Mouse (Mus musculus): Measurements from ENCODE around the gene Cntn2. TPM values are rescaled to one million over a fixed set of nuclear protein-coding genes. Genes with fewer than 3 reads are reported as not detected.

Cntn2 gene
- polyA plus RNA-seq, 1 experiment from 2014 or later = 0.02 TPM

DNA sequence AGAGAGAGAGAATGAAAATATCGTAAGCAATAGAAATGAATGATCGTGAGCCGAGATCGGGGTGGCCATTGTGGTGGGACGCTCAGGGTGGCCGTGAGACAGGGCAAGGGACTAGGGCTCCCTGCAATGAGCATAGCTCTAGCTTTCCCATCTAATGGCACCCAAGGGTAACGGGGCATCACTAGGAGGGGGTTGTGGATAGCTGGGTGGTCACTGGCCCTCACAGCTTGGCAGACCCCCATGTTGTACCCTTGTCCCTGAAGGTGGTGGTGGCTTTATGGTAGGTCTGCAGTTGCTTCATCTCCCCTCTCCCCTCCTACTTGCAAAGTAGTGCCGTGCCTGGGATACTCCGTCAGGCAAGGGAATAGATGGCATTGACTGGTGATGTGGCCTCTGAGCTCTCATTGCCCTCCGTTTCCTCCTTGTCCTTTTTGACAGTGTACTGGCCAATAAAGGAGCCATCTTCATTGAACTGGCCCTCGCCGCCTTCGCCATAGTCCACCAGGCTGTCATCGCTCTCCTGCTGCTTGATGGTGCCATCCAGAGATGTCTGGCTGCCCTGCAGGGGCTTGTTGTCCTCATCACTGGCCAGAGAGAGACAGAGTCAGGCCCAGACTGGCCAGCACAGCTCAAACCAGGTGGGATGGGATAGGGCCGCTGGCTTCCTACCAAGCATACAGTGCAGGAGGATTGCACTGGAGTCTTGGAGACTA is 27.2 kb upstream of the Cntn2 start:
- Histone ChIP-seq H3K36me3 (ENCODE audit: insufficient read depth, low read length) (no peaks in the 10 kb centered on the region), H3K4me3 (ENCODE audit: low read depth, low read length) (no peak overlapping the region), H3K4me2 (replicated peaks; ENCODE audit: low read depth, low read length) (no peak overlapping the region), H3K4me1 (ENCODE audit: insufficient read depth, low read depth, low read length) (no peaks in the 10 kb centered on the region), H3K9me3 (ENCODE audit: low read length) (no peaks in the 10 kb centered on the region), H3K27me3 (replicated peaks; ENCODE audit: insufficient read depth, low read length) (no peaks in the 10 kb centered on the region), H3K9ac (replicated peaks; ENCODE audit: low read depth) (no peak overlapping the region), H3K27ac (ENCODE audit: low read length) (no peak overlapping the region)
- WGBS = 95% methylated on average over 14 of the region's 15 CpGs
- TF ChIP-seq EP300 (IDR thresholded peaks at IDR 0.05) (no peak), CTCF (IDR thresholded peaks at IDR 0.05) (no peak)
- DNase-seq (ENCODE audit: low spot score) (no peak), ATAC-seq (no peak)

- H3K4me2 ChIP-seq (replicated peaks; ENCODE audit: low read depth, low read length) = no peak overlapping the region
- no peaks in the 10 kb centered on the region for H3K9me3 ChIP-seq (ENCODE audit: low read length)
- no peaks in the 10 kb centered on the region for H3K4me1 ChIP-seq (ENCODE audit: insufficient read depth, low read depth, low read length)
- H3K27me3 ChIP-seq (replicated peaks; ENCODE audit: insufficient read depth, low read length) = no peaks in the 10 kb centered on the region
- H3K36me3 ChIP-seq (ENCODE audit: insufficient read depth, low read length) = no peaks in the 10 kb centered on the region
- H3K4me3 ChIP-seq (ENCODE audit: low read depth, low read length) = no peak overlapping the region
- 70% methylated on average over 9 of the region's 9 CpGs for WGBS
- TF ChIP-seq EP300 (IDR thresholded peaks at IDR 0.05) (no peak), CTCF (IDR thresholded peaks at IDR 0.05) (no peak)
- no peak for ATAC-seq
- no peak for DNase-seq (ENCODE audit: low spot score)
- no peak overlapping the region for H3K27ac ChIP-seq (ENCODE audit: low read length)
- no peak overlapping the region for H3K9ac ChIP-seq (replicated peaks; ENCODE audit: low read depth)
Observed at GRCm38 (mm10) chr1:132569516-132569915, 26.5 kb upstream of the Cntn2 start.

DNA sequence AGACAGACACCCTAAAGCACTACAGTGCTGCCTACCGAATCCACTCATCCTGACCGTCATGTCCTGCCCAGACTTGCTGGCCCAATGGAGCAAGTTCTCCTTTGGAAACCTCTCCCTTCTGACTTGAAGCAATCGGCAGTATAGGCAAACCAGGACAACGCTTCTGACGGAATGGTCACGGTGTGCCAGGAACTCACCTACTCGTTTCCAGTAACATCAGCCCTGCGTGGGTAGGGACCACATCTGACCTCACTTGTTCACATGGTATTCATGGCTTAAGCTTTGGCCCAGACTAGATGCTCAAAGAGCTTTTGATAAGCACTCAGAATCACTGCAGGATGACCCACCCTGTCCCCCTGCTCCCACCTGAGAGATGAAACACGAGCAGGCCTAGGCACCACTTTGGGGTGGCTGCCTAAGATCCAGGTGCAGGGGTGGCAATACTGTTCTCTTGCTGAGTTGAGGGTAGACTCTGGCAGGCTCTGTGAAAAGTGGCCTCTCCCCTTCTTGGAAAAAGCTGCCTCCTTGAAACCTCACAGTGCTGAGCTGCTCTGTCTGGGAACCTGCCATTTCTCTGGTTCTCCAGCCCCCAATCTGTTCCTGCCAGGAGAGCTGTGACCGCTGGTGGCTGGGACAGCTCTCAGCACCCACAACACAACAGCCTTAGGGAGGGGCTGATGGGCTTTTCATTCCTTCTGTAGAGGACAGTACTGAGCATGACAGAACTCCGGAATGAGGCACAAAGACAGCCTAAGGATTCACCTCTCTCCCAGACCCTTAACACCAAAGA is 24.5 kb upstream of the Cntn2 start:
- Histone ChIP-seq H3K27ac (ENCODE audit: low read length) (no peak overlapping the region), H3K4me1 (ENCODE audit: insufficient read depth, low read depth, low read length) (no peaks in the 10 kb centered on the region), H3K4me3 (ENCODE audit: low read depth, low read length) (no peak overlapping the region), H3K27me3 (replicated peaks; ENCODE audit: insufficient read depth, low read length) (no peaks in the 10 kb centered on the region), H3K4me2 (replicated peaks; ENCODE audit: low read depth, low read length) (no peak overlapping the region), H3K9me3 (ENCODE audit: low read length) (no peaks in the 10 kb centered on the region), H3K9ac (replicated peaks; ENCODE audit: low read depth) (no peak overlapping the region), H3K36me3 (ENCODE audit: insufficient read depth, low read length) (no peaks in the 10 kb centered on the region)
- no peak for ATAC-seq
- TF ChIP-seq CTCF (IDR thresholded peaks at IDR 0.05) (no peak), EP300 (IDR thresholded peaks at IDR 0.05) (no peak)
- WGBS = 79% methylated on average over 11 of the region's 11 CpGs
- DNase-seq (ENCODE audit: low spot score) = no peak

DNA sequence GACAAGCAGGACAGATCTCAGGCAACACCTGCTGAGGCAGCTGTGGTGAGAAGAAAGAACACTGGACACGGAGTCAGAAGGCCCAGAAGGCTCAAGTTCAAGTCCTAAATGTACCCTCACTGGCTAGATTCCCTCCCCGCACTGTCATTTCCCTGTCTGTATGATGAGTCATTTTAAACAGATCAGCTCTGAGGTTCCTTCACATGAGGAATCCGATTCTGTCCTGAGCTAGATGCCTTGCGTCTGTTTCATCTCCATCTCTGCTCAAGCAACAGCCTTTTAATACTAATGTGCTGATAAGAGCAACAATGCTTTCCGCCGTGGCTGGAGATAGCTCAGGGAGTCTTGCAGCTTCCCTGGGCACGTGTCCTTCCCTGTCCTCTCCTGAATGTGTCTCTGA is 22.7 kb upstream of the Cntn2 start:
- Histone ChIP-seq H3K27me3 (replicated peaks; ENCODE audit: insufficient read depth, low read length) (no peaks in the 10 kb centered on the region), H3K4me3 (ENCODE audit: low read depth, low read length) (no peak overlapping the region), H3K27ac (ENCODE audit: low read length) (no peak overlapping the region), H3K4me2 (replicated peaks; ENCODE audit: low read depth, low read length) (no peak overlapping the region), H3K4me1 (ENCODE audit: insufficient read depth, low read depth, low read length) (no peaks in the 10 kb centered on the region), H3K36me3 (ENCODE audit: insufficient read depth, low read length) (no peaks in the 10 kb centered on the region), H3K9ac (replicated peaks; ENCODE audit: low read depth) (no peak overlapping the region), H3K9me3 (ENCODE audit: low read length) (no peaks in the 10 kb centered on the region)
- TF ChIP-seq CTCF (IDR thresholded peaks at IDR 0.05) = no peak
- no peak for TF ChIP-seq EP300 (IDR thresholded peaks at IDR 0.05)
- DNase-seq (ENCODE audit: low spot score) (no peak), ATAC-seq (no peak)
- WGBS = 34% methylated on average over 7 of the region's 7 CpGs

DNA sequence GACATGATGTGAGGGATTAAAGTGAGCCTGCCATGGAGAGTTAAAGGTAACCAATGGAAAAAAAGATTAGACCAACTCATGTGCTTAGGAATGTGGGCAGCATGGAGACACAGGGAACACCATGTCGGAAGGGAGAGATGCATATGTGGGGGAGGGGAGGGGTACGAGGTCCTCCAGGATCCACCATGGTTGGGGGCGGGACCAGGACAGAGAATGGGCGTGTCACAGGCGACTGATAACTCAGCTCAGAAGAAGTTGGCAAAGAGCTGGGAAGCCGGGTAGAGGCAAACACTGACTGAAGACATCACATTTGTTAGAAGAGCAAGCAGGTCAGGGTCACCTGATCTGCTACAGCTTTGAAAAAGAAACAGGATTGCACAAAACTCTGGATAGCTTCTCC is 21.9 kb upstream of the Cntn2 start:
- Histone ChIP-seq H3K4me3 (ENCODE audit: low read depth, low read length) (no peak overlapping the region), H3K4me1 (ENCODE audit: insufficient read depth, low read depth, low read length) (no peaks in the 10 kb centered on the region), H3K27ac (ENCODE audit: low read length) (no peak overlapping the region), H3K36me3 (ENCODE audit: insufficient read depth, low read length) (no peaks in the 10 kb centered on the region), H3K27me3 (replicated peaks; ENCODE audit: insufficient read depth, low read length) (no peaks in the 10 kb centered on the region), H3K9me3 (ENCODE audit: low read length) (no peaks in the 10 kb centered on the region), H3K9ac (replicated peaks; ENCODE audit: low read depth) (no peak overlapping the region), H3K4me2 (replicated peaks; ENCODE audit: low read depth, low read length) (no peak overlapping the region)
- DNase-seq (ENCODE audit: low spot score) = no peak
- ATAC-seq = no peak
- WGBS = 25% methylated on average over 6 of the region's 6 CpGs
- TF ChIP-seq CTCF (IDR thresholded peaks at IDR 0.05) (no peak), EP300 (IDR thresholded peaks at IDR 0.05) (no peak)

- Histone ChIP-seq H3K4me1 (ENCODE audit: insufficient read depth, low read depth, low read length) (0 out of 2 replicates have a peak, but pooled peaks cover 3% of the 10 kb centered on the region), H3K36me3 (ENCODE audit: insufficient read depth, low read length) (no peaks in the 10 kb centered on the region), H3K9ac (replicated peaks; ENCODE audit: low read depth) (no peak overlapping the region), H3K9me3 (ENCODE audit: low read length) (no peaks in the 10 kb centered on the region), H3K27ac (ENCODE audit: low read length) (no peak overlapping the region), H3K27me3 (replicated peaks; ENCODE audit: insufficient read depth, low read length) (no peaks in the 10 kb centered on the region), H3K4me2 (replicated peaks; ENCODE audit: low read depth, low read length) (no peak overlapping the region), H3K4me3 (ENCODE audit: low read depth, low read length) (no peak overlapping the region)
- TF ChIP-seq EP300 (IDR thresholded peaks at IDR 0.05) = no peak
- TF ChIP-seq CTCF (IDR thresholded peaks at IDR 0.05) = no peak
- no peak for ATAC-seq
- 38% methylated on average over 10 of the region's 10 CpGs for WGBS
- DNase-seq (ENCODE audit: low spot score) = no peak
Observed at GRCm38 (mm10) chr1:132562337-132562795, 19.3 kb upstream of the Cntn2 start.

Measured in lung, postnatal 0 days (tissue).